Mouse (Mus musculus): Measurements from ENCODE around the gene Wnt10b.

Gene Wnt10b

DNA sequence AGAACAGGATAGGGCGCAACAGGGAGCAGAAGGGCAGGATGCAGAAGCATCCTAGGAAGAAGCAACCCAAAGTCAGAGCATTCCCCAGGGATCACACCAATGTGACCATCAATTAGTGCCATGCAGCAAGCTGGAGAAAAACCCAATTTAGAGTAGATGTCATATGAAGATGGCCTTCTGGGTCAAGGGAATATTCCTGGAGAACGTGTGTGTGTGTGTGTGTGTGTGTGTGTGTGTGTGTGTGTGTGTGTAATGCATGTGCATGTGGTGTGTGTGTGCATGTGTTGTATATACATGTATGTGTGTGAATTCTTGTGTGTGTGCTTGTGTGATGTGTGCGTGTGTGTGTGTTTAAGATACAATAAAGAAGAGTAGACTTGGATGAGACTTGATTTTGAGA is 21.0 kb upstream of the Wnt10b start:
- in situ Hi-C loops (cut with MboI; ENCODE audit: unreplicated experiment in 2 of 2) = no loop called here

- in situ Hi-C loops (cut with MboI; ENCODE audit: unreplicated experiment in 2 of 2) = no loop called here
Observed at GRCm38 (mm10) chr15:98797835-98798492, 20.0 kb upstream of the Wnt10b start.

DNA sequence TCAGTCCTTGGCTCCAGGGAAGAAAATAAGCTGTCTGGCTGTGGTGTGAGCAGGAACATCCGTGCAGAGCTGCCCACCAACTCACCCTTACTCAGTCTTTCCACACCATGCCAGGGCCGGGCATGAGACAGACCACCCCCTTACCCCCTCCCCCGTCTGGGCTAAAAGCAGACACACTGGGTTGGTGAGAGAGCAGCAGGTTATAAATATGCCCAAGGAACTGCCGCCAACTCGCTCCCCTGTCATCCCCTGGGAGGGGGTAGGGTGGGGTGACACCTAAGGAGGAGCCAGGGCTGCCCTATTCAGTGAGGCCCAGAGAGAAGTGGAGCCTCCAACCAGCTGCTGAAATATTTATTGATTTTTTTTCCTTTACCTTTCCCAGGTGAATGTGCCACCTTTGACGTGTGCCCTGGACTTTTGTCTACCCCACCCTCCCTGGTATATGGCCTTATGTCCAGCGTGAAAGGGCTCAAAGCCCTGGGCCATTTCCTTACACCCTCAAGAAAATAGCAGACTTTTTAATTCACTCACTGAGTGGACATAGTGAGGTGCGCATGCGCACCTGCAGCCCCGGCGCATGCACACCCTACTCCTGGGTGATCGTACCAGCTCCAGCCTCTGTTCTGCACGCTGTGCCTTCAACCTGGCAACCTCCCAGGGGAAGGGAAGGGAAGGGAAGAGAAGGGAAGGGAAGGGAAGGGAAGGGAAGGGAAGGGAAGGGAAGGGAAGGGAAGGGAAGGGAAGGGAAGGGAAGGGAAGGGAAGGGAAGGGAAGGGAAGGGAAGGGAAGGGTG is 19.0 kb upstream of the Wnt10b start:
- in situ Hi-C loops (cut with MboI; ENCODE audit: unreplicated experiment in 2 of 2) = no loop called here

- in situ Hi-C loops (cut with MboI; ENCODE audit: unreplicated experiment in 2 of 2) = no loop called here
Observed at GRCm38 (mm10) chr15:98793141-98793698, 15.3 kb upstream of the Wnt10b start.

GRCm38 (mm10) chr15:98792233-98793020 is 14.5 kb upstream of the Wnt10b start:
- in situ Hi-C loops (cut with MboI; ENCODE audit: unreplicated experiment in 2 of 2) = no loop called here

GRCm38 (mm10) chr15:98791771-98792170 is 13.8 kb upstream of the Wnt10b start:
- in situ Hi-C loops (cut with MboI; ENCODE audit: unreplicated experiment in 2 of 2) = no loop called here

DNA sequence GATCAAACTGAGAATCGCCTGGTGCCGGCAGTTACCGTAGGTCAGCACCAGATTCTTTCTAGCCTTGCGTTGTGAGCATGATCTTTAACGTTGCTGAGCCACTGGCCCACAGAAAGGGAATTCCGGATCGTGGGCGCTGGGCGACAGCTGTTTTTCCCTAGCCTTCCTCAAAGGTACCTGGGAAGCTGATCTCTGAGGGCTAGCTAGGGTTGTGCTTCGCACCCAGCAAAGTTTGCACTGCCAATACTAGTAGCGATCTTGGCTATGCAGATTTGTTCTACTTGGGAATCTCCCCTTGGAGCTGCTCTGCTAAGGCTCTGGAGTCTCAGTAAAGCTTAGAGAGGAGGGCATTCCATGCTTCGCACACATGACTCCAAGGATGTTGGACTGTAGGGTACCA is 13.3 kb upstream of the Wnt10b start:
- in situ Hi-C loops (cut with MboI; ENCODE audit: unreplicated experiment in 2 of 2) = no loop called here

GRCm38 (mm10) chr15:98790761-98791160 is 12.8 kb upstream of the Wnt10b start:
- in situ Hi-C loops (cut with MboI; ENCODE audit: unreplicated experiment in 2 of 2) = no loop called here

DNA sequence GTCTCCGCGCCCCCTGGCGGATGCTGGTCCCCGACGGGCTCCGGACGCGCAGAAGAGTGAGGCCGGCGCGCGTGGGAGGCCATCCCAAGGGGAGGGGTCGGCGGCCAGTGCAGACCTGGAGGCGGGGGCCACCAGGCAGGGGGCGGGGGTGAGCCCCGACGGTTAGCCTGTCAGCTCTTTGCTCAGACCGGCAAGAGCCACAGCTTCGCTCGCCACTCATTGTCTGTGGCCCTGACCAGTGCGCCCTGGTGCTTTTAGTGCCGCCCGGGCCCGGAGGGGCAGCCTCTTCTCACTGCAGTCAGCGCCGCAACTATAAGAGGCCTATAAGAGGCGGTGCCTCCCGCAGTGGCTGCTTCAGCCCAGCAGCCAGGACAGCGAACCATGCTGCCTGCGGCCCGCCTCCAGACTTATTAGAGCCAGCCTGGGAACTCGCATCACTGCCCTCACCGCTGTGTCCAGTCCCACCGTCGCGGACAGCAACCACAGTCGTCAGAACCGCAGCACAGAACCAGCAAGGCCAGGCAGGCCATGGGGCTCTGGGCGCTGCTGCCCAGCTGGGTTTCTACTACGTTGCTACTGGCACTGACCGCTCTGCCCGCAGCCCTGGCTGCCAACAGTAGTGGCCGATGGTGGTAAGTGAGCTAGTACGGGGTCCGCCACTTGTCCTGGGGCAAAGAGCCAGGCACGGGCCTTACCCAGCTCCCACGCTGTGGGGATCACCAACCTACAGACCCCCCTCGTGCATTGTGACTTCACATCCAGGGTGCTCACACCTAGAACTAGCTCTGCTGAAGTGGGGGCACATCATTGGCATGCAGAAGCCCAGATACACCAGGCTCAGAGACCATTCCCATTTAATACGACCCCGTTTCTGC is 11.9 kb upstream of the Wnt10b start, which contains the start of gene Wnt1:
Gene Wnt1, plus strand, starts transcription at position 197 of the 875 bp plus-strand sequence.
- in situ Hi-C loops (cut with MboI; ENCODE audit: unreplicated experiment in 2 of 2) = loop anchor here in 1 of 2 experiments (5.0 kb wide), 1 partner anchor 78 kb away; no protein-coding TSS in a partner anchor

- in situ Hi-C loops (cut with MboI; ENCODE audit: unreplicated experiment in 2 of 2) = loop anchor here in 1 of 2 experiments (5.0 kb wide), 1 partner anchor 77 kb away; no protein-coding TSS in a partner anchor
Observed at GRCm38 (mm10) chr15:98788972-98789660, 11.2 kb upstream of the Wnt10b start.

- in situ Hi-C loops (cut with MboI; ENCODE audit: unreplicated experiment in 2 of 2) = loop anchor here in 1 of 2 experiments (5.0 kb wide), 1 partner anchor 76 kb away; no protein-coding TSS in a partner anchor
Observed at GRCm38 (mm10) chr15:98787930-98788329, 10.0 kb upstream of the Wnt10b start.

DNA sequence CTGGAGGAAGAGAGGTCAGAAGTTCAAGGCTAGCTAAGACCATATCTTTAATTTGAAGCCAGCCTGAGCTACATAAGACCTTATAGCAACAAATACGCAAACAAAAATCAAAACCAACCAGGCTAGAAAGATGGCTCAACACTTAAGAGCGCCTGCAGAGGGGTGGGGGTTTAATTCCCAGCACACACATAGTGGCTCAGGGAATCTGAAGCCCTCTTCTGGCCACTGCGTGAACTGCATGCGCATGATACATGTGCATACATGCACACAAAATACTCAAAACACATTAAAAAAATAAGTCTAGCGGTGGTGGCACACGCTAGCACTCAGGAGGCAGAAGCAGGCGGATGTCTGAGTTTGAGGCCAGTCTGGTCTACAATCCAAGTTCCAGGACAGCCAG is 7.8 kb upstream of the Wnt10b start:
- in situ Hi-C loops (cut with MboI; ENCODE audit: unreplicated experiment in 2 of 2) = loop anchor here in 1 of 2 experiments (5.0 kb wide), 1 partner anchor 73 kb away; no protein-coding TSS in a partner anchor

GRCm38 (mm10) chr15:98781166-98781565 is 3.2 kb upstream of the Wnt10b start:
- in situ Hi-C loops (cut with MboI; ENCODE audit: unreplicated experiment in 2 of 2) = no loop called here

DNA sequence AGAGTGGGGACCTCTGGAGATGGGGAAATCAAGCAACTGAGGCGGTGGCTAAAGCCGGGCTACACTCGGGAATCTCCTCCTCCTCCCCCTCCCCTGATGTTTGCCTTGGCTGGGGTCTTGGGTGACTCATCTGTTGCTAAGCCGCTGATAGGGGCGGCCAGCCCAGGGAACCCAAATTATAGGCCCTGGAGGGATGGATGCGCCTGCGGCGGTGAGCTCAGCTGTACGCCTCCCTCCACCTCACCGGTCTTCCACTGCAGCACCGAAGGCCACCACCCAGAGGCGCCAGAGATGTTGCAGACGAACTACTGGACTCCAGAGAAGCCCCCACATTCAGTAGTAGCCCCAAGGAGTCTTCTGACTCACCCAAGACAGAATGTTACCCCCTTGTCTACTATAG is 2.6 kb upstream of the Wnt10b start:
- in situ Hi-C loops (cut with MboI; ENCODE audit: unreplicated experiment in 2 of 2) = no loop called here

- in situ Hi-C loops (cut with MboI; ENCODE audit: unreplicated experiment in 2 of 2) = no loop called here
Observed at GRCm38 (mm10) chr15:98780075-98780474, 2.1 kb upstream of the Wnt10b start.

- in situ Hi-C loops (cut with MboI; ENCODE audit: unreplicated experiment in 2 of 2) = no loop called here
Observed at GRCm38 (mm10) chr15:98778806-98779205, 856 bp upstream of the Wnt10b start.

DNA sequence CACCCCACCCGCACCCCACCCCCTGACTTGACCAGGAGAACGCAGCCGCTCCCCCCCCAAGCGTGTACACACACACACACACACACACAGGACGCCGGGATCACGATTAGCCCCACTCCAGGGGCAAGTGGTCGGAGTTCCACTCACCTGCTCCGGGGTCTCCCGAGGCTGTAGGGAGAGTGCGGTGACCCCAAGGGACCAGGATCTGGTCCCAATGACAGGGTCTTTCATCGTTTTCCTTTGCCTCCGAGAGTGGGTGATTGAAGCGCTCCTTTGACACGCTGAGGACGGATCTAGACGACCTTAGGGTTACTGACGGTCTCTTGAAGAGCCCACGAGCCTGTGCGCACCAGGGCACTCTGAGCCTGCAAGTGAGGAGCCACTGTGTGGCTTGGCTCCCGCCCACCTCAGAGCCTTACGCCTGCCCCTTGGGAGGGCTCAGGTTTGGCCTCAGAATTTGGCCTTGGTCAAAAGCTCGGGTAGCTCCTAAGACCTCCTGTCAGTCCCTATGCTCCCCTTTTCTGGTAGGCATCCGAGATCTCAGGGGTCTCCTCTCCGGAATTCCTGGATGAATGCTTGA is 331 bp upstream of the Wnt10b start:
- in situ Hi-C loops (cut with MboI; ENCODE audit: unreplicated experiment in 2 of 2) = no loop called here

DNA sequence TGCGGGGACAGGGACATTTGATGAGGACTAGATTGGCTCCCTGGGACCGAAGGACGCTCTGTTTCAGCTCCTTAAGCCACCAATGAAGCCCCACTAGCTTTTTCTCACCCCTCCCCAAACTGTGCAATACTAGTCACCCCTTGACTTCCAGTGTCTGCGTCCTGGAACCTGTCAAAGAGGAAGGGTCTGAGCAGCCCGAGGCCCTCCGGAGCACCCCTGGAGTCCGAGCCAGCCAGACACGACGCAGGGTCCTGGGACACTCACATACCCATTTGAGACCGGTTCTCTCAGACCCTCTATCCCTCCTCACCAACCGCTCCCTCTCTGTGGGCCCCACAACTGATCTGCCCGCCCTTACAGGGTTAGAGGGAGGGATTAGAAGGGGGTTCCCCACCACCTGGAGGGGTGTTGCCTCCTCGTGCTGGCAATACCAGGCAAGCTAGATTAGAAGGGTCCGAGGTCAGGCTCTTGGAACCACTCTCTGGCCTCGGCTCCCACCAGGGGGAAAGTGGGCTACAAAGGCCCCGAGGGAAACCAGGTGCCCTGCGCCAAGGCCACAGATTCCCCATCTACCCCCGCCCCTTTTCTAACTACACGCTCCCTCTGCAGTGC is 839 bp downstream of the Wnt10b start:
- in situ Hi-C loops (cut with MboI; ENCODE audit: unreplicated experiment in 2 of 2) = no loop called here

Measured in v-Abl transformed pro-B cells (cell line).